ENCODE assay signal across 24 mouse cellular contexts in genomic region chr15:78443857-78444256, GRCm38 (mm10). TPM values are rescaled to one million over a fixed set of nuclear protein-coding genes. Genes with fewer than 3 reads are reported as not detected.
DNase-seq lines count a peak whose midpoint lies in the region; ATAC-seq and TF ChIP-seq lines count a peak whose summit lies in the region.
"Had no signal": no experiment of that assay in that cellular context is flagged by ENCODE, and none has a peak within 500 bp of the region (broad histone marks: within the 10 kb centered on the region; RNA-seq: fewer than 3 reads in every experiment).

No protein-coding gene starts in this region.

- peaks cover 20% of the 10 kb centered on the region for H3K4me1 ChIP-seq in hindbrain, embryonic 12.5 days
- H3K4me1 ChIP-seq in hindbrain, postnatal 0 days (ENCODE audit: insufficient read depth, low read length) = no peaks in the 10 kb centered on the region
- H3K4me1 ChIP-seq in limb, embryonic 13.5 days = 0 out of 2 replicates have a peak, but pooled peaks cover 4% of the 10 kb centered on the region
- peaks cover 24% of the 10 kb centered on the region for H3K4me1 ChIP-seq in limb, embryonic 10.5 days
- peaks cover 17% of the 10 kb centered on the region for H3K4me1 ChIP-seq in neural tube, embryonic 13.5 days (replicated peaks)
- H3K4me1 ChIP-seq: embryonic facial prominence, embryonic 13.5 days had no signal

- no peaks in the 10 kb centered on the region for H3K36me3 ChIP-seq in hindbrain, embryonic 12.5 days
- no peaks in the 10 kb centered on the region for H3K36me3 ChIP-seq in hindbrain, postnatal 0 days (ENCODE audit: insufficient read depth, low read length)
- no peaks in the 10 kb centered on the region for H3K36me3 ChIP-seq in limb, embryonic 13.5 days
- H3K36me3 ChIP-seq in limb, embryonic 10.5 days = no peaks in the 10 kb centered on the region
- H3K36me3 ChIP-seq in neural tube, embryonic 13.5 days = peaks cover under 1% of the 10 kb centered on the region; the same call in 1 of the 2 replicates
- H3K36me3 ChIP-seq: G1E; heart, embryonic 12.5 days had no signal

- H3K27ac ChIP-seq in hindbrain, embryonic 12.5 days = no peak overlapping the region
- no peak overlapping the region for H3K27ac ChIP-seq in hindbrain, postnatal 0 days
- H3K27ac ChIP-seq in limb, embryonic 13.5 days = no peak overlapping the region
- H3K27ac ChIP-seq in limb, embryonic 10.5 days = no peak overlapping the region
- no peak overlapping the region for H3K27ac ChIP-seq in neural tube, embryonic 13.5 days (replicated peaks)
- H3K27ac ChIP-seq: embryonic facial prominence, embryonic 13.5 days; gastrocnemius, adult 2 months had no signal

- H3K27me3 ChIP-seq in hindbrain, embryonic 12.5 days = no peaks in the 10 kb centered on the region
- H3K27me3 ChIP-seq in hindbrain, postnatal 0 days (ENCODE audit: insufficient read depth, low read length) = no peaks in the 10 kb centered on the region
- no peaks in the 10 kb centered on the region for H3K27me3 ChIP-seq in limb, embryonic 13.5 days
- peaks cover 1% of the 10 kb centered on the region; the same call in 1 of the 2 replicates for H3K27me3 ChIP-seq in limb, embryonic 10.5 days (ENCODE audit: low read depth, poor library complexity, severe bottlenecking)
- no peaks in the 10 kb centered on the region for H3K27me3 ChIP-seq in neural tube, embryonic 13.5 days
- H3K27me3 ChIP-seq: embryonic facial prominence, embryonic 13.5 days; heart, embryonic 12.5 days had no signal

- no peak overlapping the region for H3K4me2 ChIP-seq in hindbrain, embryonic 12.5 days (replicated peaks)
- no peak overlapping the region for H3K4me2 ChIP-seq in hindbrain, postnatal 0 days (ENCODE audit: low read depth, low read length)
- no peak overlapping the region for H3K4me2 ChIP-seq in limb, embryonic 13.5 days (replicated peaks)
- no peak overlapping the region for H3K4me2 ChIP-seq in neural tube, embryonic 13.5 days
- H3K4me2 ChIP-seq: embryonic facial prominence, embryonic 13.5 days; heart, embryonic 12.5 days had no signal

- H3K9ac ChIP-seq in hindbrain, embryonic 12.5 days = peak overlapping the region; percentile 9; the same call in 1 of the 2 replicates
- H3K9ac ChIP-seq in hindbrain, postnatal 0 days (replicated peaks; ENCODE audit: low read length) = no peak overlapping the region
- H3K9ac ChIP-seq in limb, embryonic 13.5 days = peak overlapping the region; percentile 8; the same call in 1 of the 2 replicates
- 0 out of 2 replicates have a peak overlapping the region, but pooled peaks have one; percentile 5 for H3K9ac ChIP-seq in neural tube, embryonic 13.5 days
- H3K9ac ChIP-seq: embryonic facial prominence, embryonic 13.5 days; heart, embryonic 12.5 days had no signal

- H3K9me3 ChIP-seq in hindbrain, embryonic 12.5 days (replicated peaks) = no peaks in the 10 kb centered on the region
- H3K9me3 ChIP-seq in hindbrain, postnatal 0 days (ENCODE audit: low read length) = no peaks in the 10 kb centered on the region
- no peaks in the 10 kb centered on the region for H3K9me3 ChIP-seq in limb, embryonic 13.5 days
- H3K9me3 ChIP-seq in limb, embryonic 10.5 days (replicated peaks) = no peaks in the 10 kb centered on the region
- no peaks in the 10 kb centered on the region for H3K9me3 ChIP-seq in neural tube, embryonic 13.5 days
- H3K9me3 ChIP-seq: embryonic facial prominence, embryonic 13.5 days; G1E; heart, embryonic 12.5 days had no signal

- DNase-seq in adrenal gland, postnatal 14 days = peak; percentile 59
- DNase-seq in adrenal gland, postnatal 10 days = no peak
- DNase-seq in hindbrain, postnatal 0 days (ENCODE audit: low spot score) = no peak
- DNase-seq in limb, embryonic 10.5 days (ENCODE audit: low spot score) = no peak
- no peak for DNase-seq in neural tube, embryonic 10.5 days (ENCODE audit: extremely low spot score, low spot score)
- DNase-seq: adrenal gland, adult 8-10 months; B cell, adult 2 months; cerebellum, adult 9-10 months; cerebellum, postnatal 25 days; gastrocnemius, adult 2 months; gastrocnemius, postnatal 25 days; heart, postnatal 4 days had no signal

- no peak for ATAC-seq in hindbrain, embryonic 12.5 days (ENCODE audit: low FRiP score)
- no peak for ATAC-seq in hindbrain, postnatal 0 days
- no peak for ATAC-seq in limb, embryonic 13.5 days (ENCODE audit: low FRiP score, low read depth)
- no peak for ATAC-seq in neural tube, embryonic 13.5 days (ENCODE audit: low read depth)
- ATAC-seq: CD4-positive, CD25-positive, alpha-beta regulatory T cell, adult 4 months; forebrain, embryonic 14.5 days had no signal

- no peak for TF ChIP-seq CTCF in hindbrain, postnatal 0 days (IDR thresholded peaks at IDR 0.05; ENCODE audit: low read depth)

- no peak overlapping the region for H3K4me3 ChIP-seq in hindbrain, embryonic 12.5 days
- H3K4me3 ChIP-seq in hindbrain, postnatal 0 days (ENCODE audit: low read length) = no peak overlapping the region
- no peak overlapping the region for H3K4me3 ChIP-seq in limb, embryonic 13.5 days
- no peak overlapping the region for H3K4me3 ChIP-seq in limb, embryonic 10.5 days
- H3K4me3 ChIP-seq in neural tube, embryonic 13.5 days = no peak overlapping the region
- H3K4me3 ChIP-seq: embryonic facial prominence, embryonic 13.5 days; gastrocnemius, adult 2 months; heart, embryonic 12.5 days had no signal

- WGBS in hindbrain, embryonic 12.5 days = 43% methylated on average over 6 of the region's 6 CpGs
- 35% methylated on average over 6 of the region's 6 CpGs for WGBS in hindbrain, postnatal 0 days
- 51% methylated on average over 6 of the region's 6 CpGs for WGBS in limb, embryonic 13.5 days
- WGBS in limb, embryonic 10.5 days = 64% methylated on average over 6 of the region's 6 CpGs
- 44% methylated on average over 6 of the region's 6 CpGs for WGBS in neural tube, embryonic 13.5 days

RNA-seq across cellular contexts. Expression of gene Kctd17, which starts 15.5 kb away (rescaled TPM):
- 83.4 and 88.8 TPM in 2 replicates for total RNA-seq in adrenal gland, postnatal 14 days (2021)
- 10 to 100 TPM; 85.2 to 94.8 TPM for total RNA-seq in adrenal gland, postnatal 10 days (2021)
- polyA plus RNA-seq in hindbrain, embryonic 12.5 days (2016; fragmentation: Nextera tagmentation; extraction: Ambion mirVana) = 79.8 and 85.2 TPM in 2 replicates
- total RNA-seq in hindbrain, postnatal 0 days (2014; rRNA removed) = 144 and 155 TPM in 2 replicates
- polyA plus RNA-seq in hindbrain, postnatal 0 days (2015; fragmentation: Nextera tagmentation; extraction: Ambion mirVana) = 144 and 161 TPM in 2 replicates
- 45.0 and 48.3 TPM in 2 replicates for polyA plus RNA-seq in limb, embryonic 13.5 days (2015; fragmentation: Nextera tagmentation; extraction: Ambion mirVana)
- polyA plus RNA-seq in limb, embryonic 10.5 days (2016; fragmentation: Nextera tagmentation; extraction: Ambion mirVana) = 42.8 and 49.9 TPM in 2 replicates
- 120 and 122 TPM in 2 replicates for polyA plus RNA-seq in neural tube, embryonic 13.5 days (2015; fragmentation: Nextera tagmentation; extraction: Ambion mirVana)

RNA-seq across cellular contexts. Expression of gene Tmprss6, which starts 24.6 kb away (rescaled TPM):
- 2.9 and 37.6 TPM in 2 replicates for total RNA-seq in adrenal gland, postnatal 14 days (2021)
- 10 to 100 TPM; 24.7 to 59.5 TPM for total RNA-seq in adrenal gland, postnatal 10 days (2021)
- 0.14 TPM in 1 of 2 replicates, not detected in the other for polyA plus RNA-seq in hindbrain, embryonic 12.5 days (2016; fragmentation: Nextera tagmentation; extraction: Ambion mirVana)
- total RNA-seq in hindbrain, postnatal 0 days (2014; rRNA removed) = 0.25 and 0.42 TPM in 2 replicates
- polyA plus RNA-seq in hindbrain, postnatal 0 days (2015; fragmentation: Nextera tagmentation; extraction: Ambion mirVana) = 0.32 and 0.44 TPM in 2 replicates
- polyA plus RNA-seq in limb, embryonic 13.5 days (2015; fragmentation: Nextera tagmentation; extraction: Ambion mirVana) = 0.13 and 0.81 TPM in 2 replicates
- 0.06 TPM in 1 of 2 replicates, not detected in the other for polyA plus RNA-seq in limb, embryonic 10.5 days (2016; fragmentation: Nextera tagmentation; extraction: Ambion mirVana)
- 0.15 and 0.28 TPM in 2 replicates for polyA plus RNA-seq in neural tube, embryonic 13.5 days (2015; fragmentation: Nextera tagmentation; extraction: Ambion mirVana)
- total RNA-seq: gastrocnemius, adult 2 months; gastrocnemius, postnatal 25 days; granulocyte monocyte progenitor cell, adult 5-6 weeks; heart, adult 8-10 months; heart, postnatal 4 days had no signal
- polyA plus RNA-seq: CD4-positive, CD25-positive, alpha-beta regulatory T cell, adult 4 months; G1E had no signal

RNA-seq across cellular contexts. Expression of gene Mpst, which starts 37.6 kb away (rescaled TPM):
- 43.6 and 57.0 TPM in 2 replicates for total RNA-seq in adrenal gland, postnatal 14 days (2021)
- total RNA-seq in adrenal gland, postnatal 10 days (2021) = 10 to 100 TPM; 49.1 to 52.0 TPM
- polyA plus RNA-seq in hindbrain, embryonic 12.5 days (2016; fragmentation: Nextera tagmentation; extraction: Ambion mirVana) = 1.7 and 1.8 TPM in 2 replicates
- total RNA-seq in hindbrain, postnatal 0 days (2014; rRNA removed) = 95.4 and 114 TPM in 2 replicates
- polyA plus RNA-seq in hindbrain, postnatal 0 days (2015; fragmentation: Nextera tagmentation; extraction: Ambion mirVana) = 3.7 and 5.3 TPM in 2 replicates
- 1.6 TPM in 2 replicates for polyA plus RNA-seq in limb, embryonic 13.5 days (2015; fragmentation: Nextera tagmentation; extraction: Ambion mirVana)
- 1.1 and 2.1 TPM in 2 replicates for polyA plus RNA-seq in limb, embryonic 10.5 days (2016; fragmentation: Nextera tagmentation; extraction: Ambion mirVana)
- polyA plus RNA-seq in neural tube, embryonic 13.5 days (2015; fragmentation: Nextera tagmentation; extraction: Ambion mirVana) = 2.3 and 2.9 TPM in 2 replicates

RNA-seq across cellular contexts. Expression of gene Tst, which starts 38.1 kb away (rescaled TPM):
- 167 and 212 TPM in 2 replicates for total RNA-seq in adrenal gland, postnatal 14 days (2021)
- total RNA-seq in adrenal gland, postnatal 10 days (2021) = 100 to 1,000 TPM; 179 to 204 TPM
- polyA plus RNA-seq in hindbrain, embryonic 12.5 days (2016; fragmentation: Nextera tagmentation; extraction: Ambion mirVana) = 7.0 and 9.3 TPM in 2 replicates
- 75.1 and 79.9 TPM in 2 replicates for total RNA-seq in hindbrain, postnatal 0 days (2014; rRNA removed)
- polyA plus RNA-seq in hindbrain, postnatal 0 days (2015; fragmentation: Nextera tagmentation; extraction: Ambion mirVana) = 64.4 and 67.0 TPM in 2 replicates
- polyA plus RNA-seq in limb, embryonic 13.5 days (2015; fragmentation: Nextera tagmentation; extraction: Ambion mirVana) = 5.6 and 7.3 TPM in 2 replicates
- 8.1 and 8.5 TPM in 2 replicates for polyA plus RNA-seq in limb, embryonic 10.5 days (2016; fragmentation: Nextera tagmentation; extraction: Ambion mirVana)
- polyA plus RNA-seq in neural tube, embryonic 13.5 days (2015; fragmentation: Nextera tagmentation; extraction: Ambion mirVana) = 7.9 and 11.4 TPM in 2 replicates

RNA-seq across cellular contexts. Expression of gene Tex33, which starts 48.1 kb away (rescaled TPM):
- not detected in 2 replicates for total RNA-seq in adrenal gland, postnatal 14 days (2021)
- total RNA-seq in adrenal gland, postnatal 10 days (2021) = not detected
- polyA plus RNA-seq in hindbrain, embryonic 12.5 days (2016; fragmentation: Nextera tagmentation; extraction: Ambion mirVana) = not detected in 2 replicates
- not detected in 2 replicates for total RNA-seq in hindbrain, postnatal 0 days (2014; rRNA removed)
- polyA plus RNA-seq in hindbrain, postnatal 0 days (2015; fragmentation: Nextera tagmentation; extraction: Ambion mirVana) = not detected in 2 replicates
- not detected in 2 replicates for polyA plus RNA-seq in limb, embryonic 13.5 days (2015; fragmentation: Nextera tagmentation; extraction: Ambion mirVana)
- polyA plus RNA-seq in limb, embryonic 10.5 days (2016; fragmentation: Nextera tagmentation; extraction: Ambion mirVana) = not detected in 2 replicates
- polyA plus RNA-seq in neural tube, embryonic 13.5 days (2015; fragmentation: Nextera tagmentation; extraction: Ambion mirVana) = not detected in 2 replicates
- total RNA-seq: gastrocnemius, adult 2 months; gastrocnemius, postnatal 25 days; granulocyte monocyte progenitor cell, adult 5-6 weeks; heart, adult 8-10 months; heart, postnatal 4 days had no signal
- polyA plus RNA-seq: CD4-positive, CD25-positive, alpha-beta regulatory T cell, adult 4 months; cortical plate, adult 2 months; embryonic facial prominence, embryonic 13.5 days; forebrain, embryonic 14.5 days; G1E; heart, embryonic 12.5 days; heart, postnatal 0 days had no signal
